Mouse (Mus musculus) neutrophil, adult 5-6 weeks (primary cell): Measurements from ENCODE around the gene Trem3. TPM values are rescaled to one million over a fixed set of nuclear protein-coding genes. Genes with fewer than 3 reads are reported as not detected.

Source experiments
- ATAC-seq: fragments of 151-379, 151-347 bp; 2 replicates; pipeline ENCODE4 v1.8.0; 2017; ENCODE audit warnings: mild to moderate bottlenecking, moderate TSS enrichment; ENCODE audit not compliant: insufficient number of reproducible peaks, poor library complexity, low FRiP score, severe bottlenecking; ENCODE audit errors: extremely low read depth
- total RNA-seq: library from RNA; stranded (forward); fragments of 200-1000 nt; gene quantifications from 2 replicates; pipeline ENCODE4 v1.2.3, GENCODE M21; 2017

Gene Trem3
- total RNA-seq, 1 experiment from 2014 or later = 149 TPM

- no peak for ATAC-seq
Observed at GRCm38 (mm10) chr17:48266610-48267304, 19.2 kb downstream of the Trem3 start.

- no peak for ATAC-seq
Observed at GRCm38 (mm10) chr17:48267591-48267990, 20.0 kb downstream of the Trem3 start.

- no peak for ATAC-seq
Observed at GRCm38 (mm10) chr17:48268276-48268675, 20.7 kb downstream of the Trem3 start.

DNA sequence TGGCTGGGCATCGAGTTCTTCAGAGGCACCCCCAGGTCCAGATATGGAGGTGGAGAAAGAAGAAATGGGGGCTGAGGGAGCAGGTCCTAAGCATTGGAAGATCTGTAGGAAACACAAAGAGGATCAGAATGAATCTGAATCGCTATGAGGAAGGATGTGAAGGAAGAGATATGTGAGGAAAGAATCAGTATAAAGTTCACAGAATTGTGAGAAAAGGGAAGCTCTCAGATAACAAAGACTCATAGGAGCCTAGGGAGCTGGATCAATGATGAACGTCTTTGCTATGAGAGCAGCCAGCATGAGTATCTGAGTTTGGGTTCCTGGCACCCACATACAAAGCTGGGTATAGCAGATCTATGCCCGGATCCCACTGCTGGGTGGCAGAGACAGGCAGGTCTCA is 22.3 kb downstream of the Trem3 start:
- no peak for ATAC-seq

GRCm38 (mm10) chr17:48272158-48272557 is 24.6 kb downstream of the Trem3 start:
- no peak for ATAC-seq

- ATAC-seq = no peak
Observed at GRCm38 (mm10) chr17:48272598-48272997, 25.0 kb downstream of the Trem3 start.

DNA sequence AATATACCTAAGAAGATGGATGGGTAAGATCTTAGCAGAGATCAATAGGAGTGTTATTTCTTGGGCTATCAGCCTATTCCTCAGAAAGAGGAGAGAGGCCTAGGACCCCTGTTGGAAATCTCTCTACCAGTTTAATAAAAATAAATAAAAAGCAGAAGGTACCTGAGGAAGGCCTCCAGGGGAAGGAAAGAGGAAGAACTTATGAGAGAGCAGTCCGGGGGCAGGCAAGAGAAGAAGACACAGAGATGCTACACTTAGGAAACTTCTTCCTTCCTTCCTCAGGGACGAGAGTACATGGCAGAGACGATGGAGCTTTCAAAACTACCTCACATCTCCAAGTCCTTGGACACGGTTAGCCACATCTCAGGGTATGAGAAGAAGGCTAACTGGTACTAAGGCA is 26.5 kb downstream of the Trem3 start:
- no peak for ATAC-seq

GRCm38 (mm10) chr17:48274885-48275284 is 27.3 kb downstream of the Trem3 start:
- peak; percentile 83 for ATAC-seq

- no peak for ATAC-seq
Observed at GRCm38 (mm10) chr17:48275736-48276135, 28.2 kb downstream of the Trem3 start.

DNA sequence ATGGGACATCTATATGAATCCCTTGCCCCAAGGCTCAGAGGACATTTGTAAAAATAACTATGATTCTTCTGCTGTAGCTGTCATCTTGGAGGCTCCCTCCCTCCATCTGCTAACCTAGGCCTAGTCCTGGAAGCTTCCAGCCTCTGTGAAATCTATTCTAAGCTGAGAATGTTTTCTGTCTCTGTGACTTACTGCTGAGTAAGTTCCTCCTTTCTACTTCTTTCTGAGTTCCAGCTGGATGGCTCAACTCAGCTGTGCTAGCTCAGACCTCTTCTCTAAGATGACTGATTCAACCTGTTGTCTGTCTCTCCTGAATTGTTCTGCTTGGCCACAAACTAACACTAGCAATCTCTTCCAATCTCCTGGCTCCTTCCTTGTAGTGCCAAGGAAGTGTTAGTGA is 30.8 kb downstream of the Trem3 start:
- 0 out of 2 replicates have a peak, but pooled peaks have one; percentile 32 for ATAC-seq

DNA sequence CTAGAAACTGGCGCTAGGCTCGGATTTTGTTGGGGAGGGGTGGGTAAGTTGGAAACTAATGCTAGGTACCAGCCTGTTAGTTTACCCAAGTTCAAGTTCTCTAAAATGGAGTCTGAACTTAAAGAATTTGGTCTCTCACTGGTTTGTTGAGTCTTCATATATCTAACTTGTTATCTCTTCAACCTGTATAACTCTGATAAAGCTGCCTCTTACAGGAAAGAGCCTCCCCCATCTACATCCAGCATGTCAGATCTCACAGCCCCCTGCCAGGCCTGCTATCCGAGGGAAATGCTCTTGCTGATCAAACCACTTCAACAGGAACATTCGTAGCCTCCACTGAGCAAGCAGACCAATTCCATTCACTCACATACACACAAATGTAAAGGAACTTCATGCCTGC is 31.4 kb downstream of the Trem3 start:
- ATAC-seq = no peak

DNA sequence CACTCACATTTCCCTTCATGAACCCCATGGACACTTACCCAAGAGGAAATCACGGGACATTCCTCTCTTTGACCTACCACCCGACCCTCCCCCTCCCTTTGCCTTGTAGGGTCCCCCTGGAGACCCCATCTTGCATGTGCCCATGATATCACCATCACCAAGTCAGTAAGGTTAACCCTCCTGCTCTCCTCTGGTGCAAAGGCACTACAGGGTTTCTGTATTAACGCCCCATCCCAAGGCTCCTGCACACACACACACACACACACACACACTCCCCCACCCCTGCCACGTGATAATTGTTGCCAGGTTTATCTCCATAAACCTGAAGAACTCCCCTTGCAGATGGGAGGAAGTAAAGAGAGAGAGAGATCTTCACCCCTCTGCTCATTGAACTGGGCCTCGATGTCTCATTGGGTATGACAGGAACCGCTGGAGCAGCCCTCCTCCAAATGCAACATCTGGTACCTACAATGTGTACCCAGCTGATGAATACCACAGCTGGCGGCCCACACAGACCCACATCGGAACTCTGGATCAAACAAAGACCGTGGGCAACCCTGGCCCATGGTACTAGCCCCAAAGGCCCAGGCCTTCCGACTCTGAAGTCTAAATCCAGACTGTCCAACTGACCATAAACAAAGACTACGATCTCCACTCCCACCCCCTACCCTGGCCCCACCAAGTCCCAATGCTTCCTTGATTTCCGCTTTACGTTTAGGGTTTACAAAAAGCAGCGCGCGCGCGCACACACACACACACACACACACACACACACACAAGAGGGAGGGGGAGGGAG is 33.6 kb downstream of the Trem3 start:
- ATAC-seq = no peak

DNA sequence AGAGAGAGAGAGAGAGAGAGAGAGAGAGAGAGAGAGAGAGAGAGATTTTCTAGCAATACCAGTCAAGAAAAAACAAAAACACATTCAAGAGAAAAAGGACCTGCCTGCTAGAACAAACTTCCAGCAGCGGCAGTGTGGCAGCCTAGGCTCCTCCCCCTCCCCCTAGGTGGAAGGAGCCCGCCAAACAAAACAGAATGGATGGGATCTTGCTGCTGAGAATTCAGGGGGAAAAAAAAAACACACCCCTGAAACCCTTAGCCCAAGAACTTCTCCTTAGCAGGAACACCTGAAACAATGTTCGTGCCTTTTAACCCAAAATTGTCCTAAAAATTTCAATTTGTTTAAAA is 34.1 kb downstream of the Trem3 start:
- no peak for ATAC-seq

DNA sequence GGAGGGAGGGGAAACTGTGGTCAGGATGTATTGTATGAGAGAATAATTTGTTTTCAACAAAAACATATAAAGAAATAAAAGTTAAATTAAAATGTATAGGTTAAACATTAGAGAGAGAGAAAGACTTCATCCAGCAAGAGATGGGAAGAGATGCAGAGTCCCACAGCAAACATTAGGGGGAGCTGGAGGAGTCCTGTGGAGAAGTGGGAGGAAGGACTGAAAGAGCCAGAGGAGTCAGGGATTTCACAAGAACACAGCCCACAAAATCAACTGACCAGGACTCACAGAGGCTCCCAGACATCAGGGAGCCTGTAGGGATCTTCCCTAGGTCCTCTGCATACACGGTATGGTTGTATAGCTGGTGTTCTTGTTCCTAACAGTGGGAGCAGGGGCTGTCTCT is 39.2 kb downstream of the Trem3 start:
- ATAC-seq = 0 out of 2 replicates have a peak, but pooled peaks have one; percentile 48

DNA sequence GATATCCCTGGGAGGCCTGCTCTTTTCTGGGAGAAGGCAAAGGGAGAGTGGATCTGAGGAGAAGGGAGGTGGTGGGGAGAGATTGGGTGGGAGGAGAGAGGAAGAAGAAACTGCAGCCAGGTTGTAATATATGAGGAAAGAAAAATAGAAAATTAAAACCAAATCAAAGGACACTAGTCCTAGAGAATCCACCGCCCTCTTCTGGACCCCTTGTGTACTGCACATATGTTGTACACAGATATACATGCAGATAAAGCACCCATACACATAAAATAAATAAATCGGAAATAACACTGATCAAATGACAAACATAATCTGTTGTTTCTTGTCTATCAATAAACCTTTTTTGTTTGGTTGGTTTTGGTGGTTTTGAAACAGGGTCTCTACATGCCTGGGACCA is 39.7 kb downstream of the Trem3 start:
- no peak for ATAC-seq

GRCm38 (mm10) chr17:48293500-48294194 is 46.1 kb downstream of the Trem3 start:
- ATAC-seq = peak; percentile 90

DNA sequence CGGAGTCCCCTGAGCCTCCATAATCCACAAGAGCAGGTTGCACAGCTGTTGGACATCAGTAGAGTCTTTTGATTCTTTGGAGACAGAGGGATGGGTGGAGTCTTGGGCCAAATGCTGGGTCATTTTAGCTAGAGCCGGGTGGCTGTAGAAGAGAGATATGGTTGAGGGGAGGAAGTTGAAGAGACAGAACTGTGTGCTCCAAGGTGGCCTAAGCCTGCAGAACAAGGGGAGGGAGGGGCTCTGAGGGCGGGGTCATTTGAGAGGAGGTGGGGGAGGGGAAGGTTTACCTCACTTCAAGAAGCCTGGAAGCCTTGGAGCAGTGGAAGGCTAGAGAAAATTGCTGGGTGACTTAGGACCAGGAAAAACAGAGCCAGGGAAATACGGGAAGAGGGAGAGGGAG is 51.6 kb downstream of the Trem3 start, which contains the start of gene Treml2:
Treml2 (plus strand) TSS at position 296 of the 400 bp plus-strand sequence.
- ATAC-seq = peak; percentile 26; the same call in 1 of the 2 replicates

- ATAC-seq = peak; percentile 17
Observed at GRCm38 (mm10) chr17:48299756-48300155, 52.2 kb downstream of the Trem3 start.

GRCm38 (mm10) chr17:48300199-48300598 is 52.6 kb downstream of the Trem3 start:
- peak; percentile 85 for ATAC-seq

DNA sequence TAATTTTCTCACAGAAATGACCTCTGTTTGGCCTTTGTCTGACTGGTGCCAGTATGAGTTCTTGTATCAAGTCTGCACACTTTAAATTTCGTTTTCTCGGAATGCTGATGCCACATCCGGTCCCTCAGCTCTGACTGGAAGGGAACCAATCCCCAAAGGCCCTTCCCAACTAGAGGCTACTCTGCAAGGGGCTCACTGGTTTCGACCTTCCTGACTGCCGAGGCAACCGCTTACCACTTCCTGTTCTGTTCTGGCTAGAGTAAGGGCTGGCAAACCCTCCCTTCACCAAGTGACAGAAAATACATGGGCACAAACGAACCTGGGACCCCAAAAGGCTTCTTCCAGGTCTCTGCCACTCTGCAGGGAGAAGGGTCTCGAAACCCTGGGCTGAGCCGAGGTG is 53.3 kb downstream of the Trem3 start:
- ATAC-seq = peak; percentile 36; the same call in 1 of the 2 replicates
